Mouse (Mus musculus) heart, adult 10 weeks (tissue): ENCODE measurements around the gene Olfr149. TPM values are rescaled to one million over a fixed set of nuclear protein-coding genes. Genes with fewer than 3 reads are reported as not detected.

Experiments used
- polyA plus RNA-seq: library from polyadenylated mRNA; stranded (reverse); fragments of 350-450 nt; fragmentation: Illumina TruSeq; extraction: RNeasy Lipid Tissue Mini Kit (QIAGEN cat#74804); gene quantifications from one replicate; pipeline ENCODE4 v1.2.3, GENCODE M21; 2014; ENCODE audit warnings: low read depth, low replicate concordance

The Olfr149 gene
- polyA plus RNA-seq, result not detected

DNA sequence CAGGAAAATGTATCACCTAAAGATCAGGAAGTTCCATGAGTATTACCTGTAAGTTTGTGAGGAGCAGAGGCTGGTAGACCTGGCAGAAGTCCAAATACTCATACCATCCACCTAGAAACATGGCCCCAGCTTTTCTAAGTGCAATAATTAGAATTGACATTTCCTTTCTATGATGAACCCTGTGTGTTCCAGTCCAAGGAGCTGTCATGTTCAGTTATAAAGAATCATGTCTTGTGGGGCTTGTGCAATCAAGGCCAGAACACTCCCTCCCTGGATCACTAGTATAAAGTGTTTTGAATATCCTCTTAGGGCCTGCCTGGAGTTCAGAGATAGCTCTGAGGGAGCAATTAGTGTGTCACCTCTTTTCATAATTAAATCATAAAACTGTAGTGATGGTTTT, at the start of gene Olfr149:
Gene Olfr149, minus strand, starts transcription at position 101 of the 400 bp plus-strand sequence.

DNA sequence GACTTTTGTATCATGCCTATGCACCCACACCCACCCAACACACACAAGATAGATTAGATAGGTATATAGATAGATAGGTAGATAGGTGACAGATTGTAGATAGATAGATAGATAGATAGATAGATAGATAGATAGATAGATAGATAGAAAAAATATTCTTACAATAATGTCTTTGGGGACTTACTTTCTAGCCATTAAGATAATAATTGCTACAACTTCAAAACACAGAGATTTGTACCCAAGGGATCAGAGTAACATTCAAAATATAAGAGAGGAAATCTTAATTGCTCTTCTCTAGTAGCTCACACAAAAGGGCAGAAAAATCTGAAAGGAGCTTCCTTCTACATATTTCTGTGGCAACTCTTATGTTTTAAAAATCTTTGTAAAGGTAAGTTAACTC, 39.0 kb upstream of the Olfr149 start, which contains the start of gene Olfr967:
Gene Olfr967, plus strand, starts transcription at position 301 of the 400 bp plus-strand sequence.

DNA sequence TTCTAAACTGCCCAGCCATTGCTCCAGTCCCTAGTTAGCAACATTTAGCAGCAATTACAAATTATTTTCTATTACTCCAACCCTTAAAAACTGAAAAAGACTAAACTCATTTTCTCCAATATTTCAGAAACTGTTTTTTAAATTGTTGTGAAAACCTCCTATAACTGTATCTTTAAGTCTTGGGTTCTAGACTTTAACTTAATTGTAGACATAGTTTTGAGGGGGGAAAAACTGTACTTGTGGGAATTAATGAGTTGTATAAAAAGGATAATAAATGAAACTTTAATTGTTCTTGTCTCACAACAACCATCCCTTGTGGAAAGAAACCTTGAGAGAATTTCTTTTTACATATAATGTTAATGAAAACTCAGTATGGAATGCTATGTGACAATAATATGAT, 23.8 kb upstream of the Olfr149 start, which contains the start of gene Olfr150:
Gene Olfr150, plus strand, starts transcription at position 301 of the 400 bp plus-strand sequence.

DNA sequence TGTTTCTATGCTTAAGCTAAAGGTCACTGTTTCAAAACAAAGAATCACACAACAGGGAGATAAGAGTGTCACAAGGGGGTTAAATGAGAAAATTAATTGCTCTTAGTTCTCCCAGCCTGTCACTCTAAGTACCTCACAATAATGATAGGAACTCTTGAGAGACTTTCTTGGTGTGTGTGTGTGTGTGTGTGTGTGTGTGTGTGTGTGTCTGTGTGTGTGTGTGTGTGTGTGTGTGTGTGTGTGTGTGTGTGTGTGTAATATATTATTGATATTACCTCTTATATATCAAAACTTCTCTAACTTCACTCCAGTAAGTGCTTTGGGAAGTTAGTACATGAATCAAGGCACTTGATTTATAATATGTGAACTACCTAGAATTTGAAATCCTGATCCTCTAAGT, 4.1 kb upstream of the Olfr149 start, which contains the start of gene Olfr965:
Gene Olfr965, plus strand, starts transcription at position 301 of the 400 bp plus-strand sequence.

DNA sequence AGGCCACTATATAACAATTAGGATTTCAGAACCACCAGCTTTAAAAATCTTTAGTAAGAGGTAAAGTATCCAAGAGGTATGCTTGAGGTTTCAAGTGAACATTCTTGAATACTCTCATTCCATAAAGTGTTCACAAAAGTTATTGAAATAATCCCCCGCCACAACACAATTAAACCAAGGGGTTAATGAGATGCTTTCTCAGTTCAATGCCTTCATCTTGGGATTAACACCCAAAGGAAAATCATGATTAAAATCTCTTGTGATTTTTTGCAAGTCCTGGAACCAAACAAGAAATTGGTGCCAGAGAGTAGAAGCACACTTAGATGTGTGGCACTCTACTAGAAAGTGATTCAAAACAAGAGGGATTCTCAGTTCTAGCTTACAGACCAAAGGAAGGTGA, 40.0 kb downstream of the Olfr149 start, which contains the start of gene Olfr963:
Gene Olfr963, plus strand, starts transcription at position 301 of the 400 bp plus-strand sequence.

Other genes starting within 250 kb of the Olfr149 start
- gene Olfr955, start 235.2 kb downstream of the Olfr149 start, polyA plus RNA-seq, result not detected
- gene Olfr44, start 213.1 kb downstream of the Olfr149 start, polyA plus RNA-seq, result not detected
- gene Olfr957, start 191.3 kb downstream of the Olfr149 start, polyA plus RNA-seq, result not detected
- gene Olfr958, start 153.1 kb downstream of the Olfr149 start, polyA plus RNA-seq, result not detected
- not detected for gene Olfr959, start 131.5 kb downstream of the Olfr149 start, polyA plus RNA-seq
- gene AW551984, start 102.7 kb downstream of the Olfr149 start, polyA plus RNA-seq, result 0.26 TPM
- gene Olfr148, start 96.5 kb downstream of the Olfr149 start, polyA plus RNA-seq, result not detected
- gene Olfr960, start 85.7 kb downstream of the Olfr149 start, polyA plus RNA-seq, result not detected
- not detected for gene Olfr961, start 62.0 kb downstream of the Olfr149 start, polyA plus RNA-seq
- not detected for gene Olfr963, start 39.9 kb downstream of the Olfr149 start, polyA plus RNA-seq
- not detected for gene Olfr965, start 4.2 kb upstream of the Olfr149 start, polyA plus RNA-seq
- not detected for gene Olfr150, start 23.9 kb upstream of the Olfr149 start, polyA plus RNA-seq
- not detected for gene Olfr967, start 39.1 kb upstream of the Olfr149 start, polyA plus RNA-seq
- not detected for gene Olfr968, start 76.1 kb upstream of the Olfr149 start, polyA plus RNA-seq
- not detected for gene Olfr969, start 83.8 kb upstream of the Olfr149 start, polyA plus RNA-seq
- gene Olfr970, start 101.7 kb upstream of the Olfr149 start, polyA plus RNA-seq, result not detected
- gene Olfr971, start 129.8 kb upstream of the Olfr149 start, polyA plus RNA-seq, result not detected
- not detected for gene Olfr972, start 159.3 kb upstream of the Olfr149 start, polyA plus RNA-seq
- gene Olfr229, start 200.2 kb upstream of the Olfr149 start, polyA plus RNA-seq, result not detected
- not detected for gene Olfr974, start 230.4 kb upstream of the Olfr149 start, polyA plus RNA-seq
- not detected for gene Olfr975, start 244.9 kb upstream of the Olfr149 start, polyA plus RNA-seq